Mouse (Mus musculus) bone marrow macrophage, adult 2 months (primary cell): ENCODE measurements around the gene Txnrd1. TPM values are rescaled to one million over a fixed set of nuclear protein-coding genes. Genes with fewer than 3 reads are reported as not detected.
A peak's percentile ranks its signal among the peaks of the same experiment; 100 is the strongest.

Experiments used
- H3K27ac ChIP-seq: 2 replicates; pipeline ENCODE4 v1.5.1; 2012; ENCODE audit warnings: low read depth, low read length; ENCODE audit not compliant: insufficient read depth
- H3K4me1 ChIP-seq: 2 replicates; pipeline ENCODE4 v1.6.1; 2012; ENCODE audit warnings: low read length; ENCODE audit not compliant: control insufficient read depth, insufficient read depth
- H3K4me3 ChIP-seq: 2 replicates; pipeline ENCODE4 v1.5.1; 2012; ENCODE audit warnings: mild to moderate bottlenecking, low read length, moderate library complexity; ENCODE audit not compliant: insufficient read depth
- CTCF ChIP-seq: IDR thresholded peaks from 2 replicates; pipeline ENCODE4 v1.5.1; 2012; ENCODE audit warnings: low read depth, mild to moderate bottlenecking, low read length, moderate library complexity
- POLR2A ChIP-seq: IDR thresholded peaks from 2 replicates; pipeline ENCODE4 v1.6.1; 2012; ENCODE audit warnings: mild to moderate bottlenecking, low read depth, low read length, borderline replicate concordance
- polyA plus RNA-seq: library from polyadenylated mRNA; stranded (reverse); fragments of >200 nt; gene quantifications from 2 replicates; pipeline ENCODE4 v1.2.4, GENCODE M21; 2012; ENCODE audit not compliant: missing spikeins, insufficient read depth, insufficient read length

The Txnrd1 gene
- polyA plus RNA-seq, 1 experiment = 88.9 TPM

- Histone ChIP-seq H3K4me1 (peaks cover 5% of the 10 kb centered on the region), H3K27ac (no peak overlapping the region), H3K4me3 (no peak overlapping the region)
- TF ChIP-seq CTCF = no peak
- no peak for TF ChIP-seq POLR2A
These were observed 11.0 kb downstream of the Txnrd1 start for GRCm38 (mm10) chr10:82844731-82845130.

DNA sequence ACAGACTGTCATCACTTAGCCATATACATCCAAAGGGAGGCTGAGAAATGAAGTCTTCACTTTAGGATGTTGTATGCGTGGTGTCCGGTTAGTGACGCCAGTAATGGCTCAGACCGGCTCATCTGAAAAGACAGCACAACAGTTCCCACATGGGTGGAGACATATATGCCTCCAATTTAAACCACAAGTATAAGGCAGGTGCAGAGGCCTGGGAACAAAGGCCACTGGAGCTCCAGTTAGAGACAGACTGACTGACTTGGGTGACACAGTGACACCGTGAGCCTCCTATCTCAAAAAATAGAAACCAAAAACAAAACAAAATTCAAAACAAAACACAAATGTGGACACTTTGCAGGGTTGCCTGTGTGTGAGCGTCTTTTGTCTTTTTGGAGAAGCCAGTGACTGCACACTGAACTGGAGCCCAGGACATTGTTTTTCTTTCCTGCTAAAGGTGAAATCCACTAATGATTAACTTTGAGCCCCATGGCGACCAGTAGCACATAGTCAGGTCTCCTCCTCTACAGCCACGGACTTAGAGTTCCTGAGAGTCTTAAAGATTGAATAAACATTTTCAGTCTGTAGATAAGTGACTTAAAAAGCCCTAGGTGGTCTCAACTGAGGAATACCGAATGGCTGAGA lies 14.2 kb downstream of the Txnrd1 start:
- H3K4me1 ChIP-seq = peaks cover 5% of the 10 kb centered on the region
- no peak for TF ChIP-seq CTCF
- TF ChIP-seq POLR2A = no peak
- H3K27ac ChIP-seq = no peak overlapping the region
- H3K4me3 ChIP-seq = no peak overlapping the region

- TF ChIP-seq POLR2A (no peak), CTCF (no peak)
- Histone ChIP-seq H3K4me1 (peaks cover 5% of the 10 kb centered on the region), H3K4me3 (no peak overlapping the region), H3K27ac (no peak overlapping the region)
These were observed 16.1 kb downstream of the Txnrd1 start for GRCm38 (mm10) chr10:82849686-82850353.

- Histone ChIP-seq H3K4me3 (no peak overlapping the region), H3K27ac (no peak overlapping the region), H3K4me1 (peaks cover 5% of the 10 kb centered on the region)
- TF ChIP-seq CTCF (no peak), POLR2A (no peak)
These were observed 16.6 kb downstream of the Txnrd1 start for GRCm38 (mm10) chr10:82850354-82850752.

- TF ChIP-seq CTCF = no peak
- TF ChIP-seq POLR2A = no peak
- H3K4me3 ChIP-seq = no peak overlapping the region
- no peaks in the 10 kb centered on the region; the same call in 1 of the 2 replicates for H3K4me1 ChIP-seq
- no peak overlapping the region for H3K27ac ChIP-seq
These were observed 18.0 kb downstream of the Txnrd1 start for GRCm38 (mm10) chr10:82851751-82852150.

DNA sequence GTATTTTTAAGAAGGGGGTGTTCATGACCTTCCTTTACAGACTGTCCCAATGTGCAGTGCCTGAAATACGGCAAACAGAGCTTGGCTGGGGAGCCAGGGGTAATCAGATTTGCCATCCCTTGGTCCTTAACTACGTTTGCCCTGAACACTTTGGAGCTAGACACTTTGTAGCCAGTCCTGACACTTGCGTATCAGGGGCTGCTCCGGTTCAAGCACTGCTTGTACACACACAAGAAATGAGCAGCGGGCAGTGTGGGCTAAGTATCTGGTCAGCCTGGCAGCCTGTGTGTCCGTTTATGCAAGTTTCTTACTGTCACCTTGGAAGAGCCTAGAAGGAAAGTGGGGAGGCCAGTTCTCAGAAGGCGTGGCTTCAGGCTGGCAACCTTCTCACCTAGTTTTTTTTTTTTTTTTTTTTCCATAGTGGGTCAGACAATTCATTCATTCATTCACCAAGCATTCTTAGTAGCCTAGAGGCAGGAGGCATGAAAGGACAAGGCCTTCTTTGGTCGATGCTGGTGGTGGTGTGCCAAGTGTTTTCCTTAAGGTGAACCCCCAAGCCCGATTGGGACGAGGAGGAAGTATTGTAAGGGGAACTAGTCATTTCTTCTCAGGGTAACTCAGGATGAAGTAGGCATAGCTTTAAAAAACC lies 24.4 kb downstream of the Txnrd1 start:
- Histone ChIP-seq H3K4me3 (peak overlapping the region; percentile 65), H3K4me1 (peaks cover 16% of the 10 kb centered on the region), H3K27ac (peak overlapping the region; percentile 90)
- no peak for TF ChIP-seq POLR2A
- no peak for TF ChIP-seq CTCF

DNA sequence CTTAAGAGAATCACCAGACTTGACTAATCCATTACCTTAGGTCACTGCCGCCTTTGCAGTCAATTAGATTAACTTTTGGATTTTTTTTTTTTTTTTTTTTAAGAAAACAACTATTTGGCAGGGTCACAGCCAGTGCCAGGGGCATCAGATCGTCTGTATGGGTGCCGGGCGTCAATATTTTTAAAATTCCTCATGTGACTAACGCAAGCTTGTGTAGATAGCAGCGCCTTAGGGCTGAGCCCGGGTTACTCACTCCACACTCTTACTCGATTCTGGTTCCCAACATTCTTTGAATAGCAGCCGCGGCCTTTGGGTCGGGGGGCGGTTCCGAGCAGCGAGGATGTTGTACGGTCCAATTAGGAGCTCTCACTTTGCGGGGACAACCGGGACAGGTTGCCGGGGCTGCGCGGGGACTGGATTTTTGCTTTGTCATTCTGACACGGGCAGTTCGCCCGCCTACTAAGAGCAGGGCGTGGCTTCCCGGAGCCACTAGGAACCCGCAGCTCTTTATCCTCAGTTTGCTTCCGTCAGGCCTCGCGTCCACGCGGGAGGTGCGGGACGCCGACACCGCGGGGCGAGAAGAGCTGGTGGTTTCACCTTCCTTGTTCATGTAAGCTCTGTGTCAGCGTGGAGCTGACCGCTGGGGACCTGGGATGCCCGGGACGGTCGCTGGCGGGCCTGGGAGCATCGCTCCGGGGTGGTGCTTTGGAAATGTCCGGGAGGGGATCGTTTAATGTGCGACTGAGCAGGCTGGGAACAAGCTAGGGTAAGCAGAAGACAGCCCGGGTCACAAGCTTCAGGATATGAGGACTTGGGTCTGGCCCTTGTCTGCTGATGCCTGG lies 25.2 kb downstream of the Txnrd1 start:
- peak overlapping the region; percentile 65 for H3K4me3 ChIP-seq
- TF ChIP-seq POLR2A (0 out of 2 replicates have a peak, but pooled peaks have one; percentile 39), CTCF (no peak)
- peak overlapping the region; percentile 90 for H3K27ac ChIP-seq
- peaks cover 22% of the 10 kb centered on the region for H3K4me1 ChIP-seq

- H3K4me1 ChIP-seq = peaks cover 26% of the 10 kb centered on the region
- H3K4me3 ChIP-seq = peak overlapping the region; percentile 65
- TF ChIP-seq POLR2A (no peak), CTCF (no peak)
- peak overlapping the region; percentile 90 for H3K27ac ChIP-seq
These were observed 25.8 kb downstream of the Txnrd1 start for GRCm38 (mm10) chr10:82859533-82859915.

DNA sequence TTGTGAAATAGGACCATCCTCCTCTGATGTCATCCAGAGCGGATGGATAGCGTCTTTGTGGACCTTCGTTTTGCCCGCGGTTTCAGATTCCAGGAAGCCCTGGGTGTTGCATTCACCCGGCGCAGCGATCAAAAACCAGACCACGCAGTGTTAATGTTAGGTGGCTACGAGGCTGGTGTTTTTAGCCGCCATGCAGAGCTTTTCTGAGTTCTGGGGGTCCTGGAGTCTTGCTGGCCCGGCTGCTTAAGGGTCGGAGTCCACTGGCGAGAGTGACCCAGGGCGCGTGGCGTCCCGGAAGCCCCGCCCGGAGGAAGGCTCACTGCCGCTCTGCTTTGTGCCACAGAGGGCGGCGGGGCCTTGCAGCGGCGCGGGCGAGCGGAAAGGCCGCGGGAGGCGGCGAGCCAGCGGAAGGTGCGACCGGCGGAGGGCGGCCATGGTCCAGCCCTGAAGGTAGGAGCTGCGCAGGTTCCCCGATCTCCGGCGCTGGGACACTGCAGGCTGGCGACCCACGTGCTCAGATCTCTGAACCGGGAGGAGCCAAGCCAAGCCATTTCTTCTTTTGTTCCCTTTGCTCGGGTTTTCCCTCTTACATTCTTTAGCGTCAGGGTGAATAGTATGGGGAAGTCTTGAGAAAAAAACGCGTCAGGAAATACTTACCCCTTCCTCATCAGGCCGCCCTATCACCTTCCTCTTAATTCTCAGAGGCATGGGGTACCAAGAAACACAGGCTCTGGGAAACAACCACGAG lies 26.6 kb downstream of the Txnrd1 start:
- Histone ChIP-seq H3K27ac (peak overlapping the region; percentile 88), H3K4me1 (peaks cover 30% of the 10 kb centered on the region), H3K4me3 (peak overlapping the region; percentile 65)
- no peak for TF ChIP-seq CTCF
- no peak for TF ChIP-seq POLR2A
